ENCODE assay signal across 16 mouse cellular contexts in the genomic region with DNA sequence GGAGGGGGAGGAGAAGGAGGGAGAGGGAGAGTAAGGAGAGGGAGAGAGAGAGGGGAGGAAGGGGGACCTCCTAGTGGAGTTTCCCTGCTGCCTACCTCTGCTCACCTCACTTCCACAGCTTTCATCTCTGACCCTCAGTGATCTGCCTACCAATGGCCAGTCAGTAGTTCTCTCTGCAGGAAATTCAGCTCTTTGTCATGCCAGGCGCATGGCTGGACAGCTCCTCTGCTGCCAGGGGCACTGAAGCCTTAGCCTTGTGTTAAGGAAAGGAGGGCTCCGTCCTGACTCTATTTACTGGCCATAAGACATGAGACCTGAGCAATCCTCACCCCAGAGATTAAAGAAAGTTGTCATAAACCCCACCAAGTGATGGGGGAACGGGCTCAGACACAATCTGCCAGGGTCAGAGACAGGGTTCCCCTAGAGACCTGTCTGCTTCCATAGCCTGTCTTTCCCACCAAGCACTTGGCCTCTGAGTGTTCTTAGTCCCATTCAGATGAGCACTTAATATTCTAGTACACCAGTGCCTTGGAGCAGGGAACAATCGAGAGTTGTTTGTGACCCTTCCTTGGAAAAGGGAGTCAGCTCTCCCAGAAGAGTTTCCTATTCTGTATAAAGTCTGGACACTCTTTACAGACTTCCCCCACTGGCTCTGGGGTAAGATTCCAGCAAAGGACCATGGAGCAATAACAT.
DNase-seq lines count a peak whose midpoint lies in the region; ATAC-seq and TF ChIP-seq lines count a peak whose summit lies in the region.
"Had no signal": no experiment of that assay in that cellular context is flagged by ENCODE, and none has a peak within 500 bp of the region (broad histone marks: within the 10 kb centered on the region; RNA-seq: fewer than 3 reads in every experiment).

No protein-coding gene starts in this region.

- no peaks in the 10 kb centered on the region for H3K79me2 ChIP-seq in myocyte (ENCODE audit: control insufficient read depth, insufficient read depth)

- 56% methylated on average over 4 of the region's 4 CpGs for WGBS in midbrain, postnatal 0 days
- 50% methylated on average over 4 of the region's 4 CpGs for WGBS in midbrain, embryonic 11.5 days

- H3K9ac ChIP-seq in midbrain, postnatal 0 days (replicated peaks; ENCODE audit: low read length, poor library complexity, severe bottlenecking) = no peak overlapping the region
- H3K9ac ChIP-seq in midbrain, embryonic 11.5 days (ENCODE audit: low read length) = no peak overlapping the region
- H3K9ac ChIP-seq: neural tube, embryonic 12.5 days had no signal

- no peak overlapping the region for H3K4me3 ChIP-seq in gastrocnemius, adult 2 months
- no peak overlapping the region for H3K4me3 ChIP-seq in layer of hippocampus, adult 2 months
- H3K4me3 ChIP-seq in midbrain, postnatal 0 days (ENCODE audit: low read depth, low read length) = no peak overlapping the region
- H3K4me3 ChIP-seq in midbrain, embryonic 11.5 days (ENCODE audit: low read depth, low read length) = no peak overlapping the region
- H3K4me3 ChIP-seq in myocyte = no peak overlapping the region
- H3K4me3 ChIP-seq: embryonic facial prominence, embryonic 10.5 days; neural tube, embryonic 12.5 days had no signal

- H3K36me3 ChIP-seq in midbrain, postnatal 0 days (ENCODE audit: insufficient read depth, low read length) = no peaks in the 10 kb centered on the region
- H3K36me3 ChIP-seq in midbrain, embryonic 11.5 days (ENCODE audit: control insufficient read depth, insufficient read depth, low read length) = no peaks in the 10 kb centered on the region
- no peaks in the 10 kb centered on the region for H3K36me3 ChIP-seq in myocyte (ENCODE audit: control insufficient read depth, insufficient read depth)
- H3K36me3 ChIP-seq: embryonic facial prominence, embryonic 10.5 days; neural tube, embryonic 12.5 days had no signal

- peak; percentile 68 for ATAC-seq in midbrain, postnatal 0 days (ENCODE audit: low FRiP score)
- no peak for ATAC-seq in midbrain, embryonic 11.5 days (ENCODE audit: low FRiP score)

- H3ac ChIP-seq in myocyte (ENCODE audit: control insufficient read depth, insufficient read length) = no peak overlapping the region

- peaks cover 10% of the 10 kb centered on the region for H3K4me1 ChIP-seq in midbrain, postnatal 0 days (ENCODE audit: insufficient read depth, low read length)
- peaks cover 4% of the 10 kb centered on the region; the same call in 1 of the 2 replicates for H3K4me1 ChIP-seq in midbrain, embryonic 11.5 days (ENCODE audit: control insufficient read depth, insufficient read depth, low read length)

- TF ChIP-seq POLR2A in myocyte (IDR thresholded peaks at IDR 0.05; ENCODE audit: insufficient read length, low read depth) = no peak

- no peaks in the 10 kb centered on the region for H3K27me3 ChIP-seq in midbrain, postnatal 0 days (ENCODE audit: insufficient read depth, low read length)
- H3K27me3 ChIP-seq in midbrain, embryonic 11.5 days (ENCODE audit: control insufficient read depth, insufficient read depth, low read length) = no peaks in the 10 kb centered on the region
- no peaks in the 10 kb centered on the region for H3K27me3 ChIP-seq in myocyte (ENCODE audit: control insufficient read depth, insufficient read depth, insufficient read length)
- H3K27me3 ChIP-seq: CH12.LX; neural tube, embryonic 12.5 days had no signal

- no peak for DNase-seq in gastrocnemius, adult 2 months
- DNase-seq in gastrocnemius, postnatal 10 days = no peak
- DNase-seq in layer of hippocampus, adult 2 months (ENCODE audit: low spot score in 2 of 2) = peak in 1 of 2 experiments; percentile 43
- DNase-seq in layer of hippocampus, adult 11-12 months (ENCODE audit: low spot score) = no peak
- peak; percentile 45 for DNase-seq in midbrain, postnatal 0 days (ENCODE audit: low spot score)
- DNase-seq in midbrain, embryonic 11.5 days (ENCODE audit: low spot score, missing footprints) = no peak
- no peak for DNase-seq in B cell, adult 2 months
- DNase-seq: cerebellum, postnatal 14 days; liver; lung, adult 2 months; spleen, adult 18-20 months; thymus, postnatal 14 days had no signal

- H3K4me2 ChIP-seq in midbrain, postnatal 0 days (ENCODE audit: low read depth, low read length, poor library complexity, severe bottlenecking) = no peak overlapping the region
- H3K4me2 ChIP-seq in midbrain, embryonic 11.5 days = no peak overlapping the region
- no peak overlapping the region for H3K4me2 ChIP-seq in myocyte (ENCODE audit: low read depth)
- H3K4me2 ChIP-seq: neural tube, embryonic 12.5 days had no signal

- intact Hi-C loops in gastrocnemius, adult 2 months (cut with DNase I) = no loop called here

- H3K9me3 ChIP-seq in midbrain, postnatal 0 days (ENCODE audit: low read length) = no peaks in the 10 kb centered on the region
- H3K9me3 ChIP-seq in midbrain, embryonic 11.5 days (ENCODE audit: control insufficient read depth, low read length) = no peaks in the 10 kb centered on the region
- H3K9me3 ChIP-seq: embryonic facial prominence, embryonic 10.5 days; neural tube, embryonic 12.5 days had no signal

- H3K27ac ChIP-seq in gastrocnemius, adult 2 months = peak overlapping the region; percentile 81
- H3K27ac ChIP-seq in layer of hippocampus, adult 2 months = peak overlapping the region; percentile 92
- peak overlapping the region; percentile 58; the same call in 1 of the 2 replicates for H3K27ac ChIP-seq in midbrain, postnatal 0 days (ENCODE audit: low read depth, low read length)
- H3K27ac ChIP-seq in midbrain, embryonic 11.5 days (ENCODE audit: low read depth, low read length) = no peak overlapping the region
- H3K27ac ChIP-seq: embryonic facial prominence, embryonic 10.5 days; neural tube, embryonic 12.5 days had no signal

- no peak for TF ChIP-seq CTCF in gastrocnemius, adult 2 months (IDR thresholded peaks at IDR 0.05)
- no peak for TF ChIP-seq CTCF in layer of hippocampus, adult 2 months (conservative IDR thresholded peaks at IDR 0.05)
- TF ChIP-seq CTCF in midbrain, postnatal 0 days (IDR thresholded peaks at IDR 0.05) = no peak

TF ChIP-seq in myocyte, 11 proteins besides CTCF, POLR2A, EP300 and RAD21:
- TF ChIP-seq CEBPB (IDR thresholded peaks at IDR 0.05; ENCODE audit: insufficient read depth, poor library complexity, severe bottlenecking) (no peak), E2F4 (IDR thresholded peaks at IDR 0.05; ENCODE audit: insufficient read depth) (no peak), REST (IDR thresholded peaks at IDR 0.05; ENCODE audit: insufficient read depth, insufficient read length) (peak; percentile 73)
